Mouse (Mus musculus) MEL-GATA-1-ER (cell line): ENCODE results near the gene Sncg.
"Not testable (repeated sequence)": the region's sequence is repeated elsewhere in the genome, so short reads cannot be mapped to it uniquely, and the experiment has no call there.

Source experiments
- DNase-seq: peaks from one replicate; pipeline ENCODE4 v3.0.0-alpha.2; 2012; ENCODE audit warnings: low read depth; ENCODE audit errors: extremely low read depth

Gene Sncg

DNA sequence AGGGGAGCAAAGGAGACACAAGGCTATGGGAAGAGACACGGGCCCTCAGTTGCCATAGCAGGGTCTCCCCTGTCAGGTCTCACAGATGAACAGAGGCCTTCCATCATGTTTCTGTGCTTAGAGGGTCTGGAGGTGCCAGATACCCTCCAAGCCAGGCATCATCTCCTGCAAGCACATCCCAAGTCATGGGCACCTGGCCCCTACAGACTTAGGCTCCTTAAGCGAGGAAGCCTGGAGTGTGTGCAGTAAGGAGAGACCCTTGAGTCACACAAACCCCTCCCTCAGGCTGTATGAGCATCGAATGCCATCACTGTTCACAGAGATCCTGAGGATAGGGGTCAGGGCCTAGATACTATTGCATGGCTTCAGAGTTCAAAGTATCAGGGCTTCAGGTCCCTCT lies 3.7 kb downstream of the Sncg start:
- DNase-seq = no peak

GRCm38 (mm10) chr14:34370203-34370602 lies 4.4 kb downstream of the Sncg start:
- DNase-seq = no peak

GRCm38 (mm10) chr14:34365147-34365507 lies 9.5 kb downstream of the Sncg start:
- no peak for DNase-seq

- DNase-seq = not testable (repeated sequence)
Observed at GRCm38 (mm10) chr14:34364254-34365146, 10.1 kb downstream of the Sncg start.

GRCm38 (mm10) chr14:34363490-34364253 lies 10.9 kb downstream of the Sncg start:
- peak; percentile 45 for DNase-seq

DNA sequence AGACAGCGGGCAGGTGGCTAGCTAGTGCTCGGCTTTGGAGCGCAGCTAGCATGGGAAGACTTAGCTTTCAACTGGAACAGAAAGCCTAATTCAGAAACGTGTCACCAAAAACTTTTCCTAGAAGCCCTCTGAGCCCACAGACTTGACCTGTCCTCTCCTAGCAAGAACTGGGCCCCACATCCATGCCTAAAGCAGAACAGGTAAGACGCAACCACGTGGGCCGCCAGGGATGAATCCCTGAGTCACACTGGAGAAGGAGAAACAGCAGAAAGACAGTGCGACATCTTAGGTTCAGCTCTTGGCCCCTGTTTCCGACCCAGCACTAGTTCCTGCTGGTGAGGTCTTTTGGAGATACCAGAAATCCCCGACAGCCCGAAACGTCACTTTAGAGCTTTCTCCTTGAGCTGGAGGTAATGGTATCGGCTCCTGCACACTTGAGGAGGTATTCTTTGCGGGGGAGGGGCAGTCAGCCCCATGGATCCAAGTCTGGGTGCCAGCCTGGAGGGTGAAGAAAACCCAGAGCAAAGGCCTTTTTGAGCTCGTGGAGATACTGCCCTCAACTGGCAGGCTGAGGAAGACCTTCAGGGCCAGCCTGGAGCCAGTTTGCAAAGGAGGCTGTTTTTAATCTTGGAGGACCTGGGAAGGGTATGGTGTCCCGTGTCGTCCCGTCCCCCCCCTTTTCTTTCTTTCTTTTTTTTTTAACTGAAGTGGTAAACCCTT lies 11.7 kb downstream of the Sncg start:
- DNase-seq = peak; percentile 66

DNA sequence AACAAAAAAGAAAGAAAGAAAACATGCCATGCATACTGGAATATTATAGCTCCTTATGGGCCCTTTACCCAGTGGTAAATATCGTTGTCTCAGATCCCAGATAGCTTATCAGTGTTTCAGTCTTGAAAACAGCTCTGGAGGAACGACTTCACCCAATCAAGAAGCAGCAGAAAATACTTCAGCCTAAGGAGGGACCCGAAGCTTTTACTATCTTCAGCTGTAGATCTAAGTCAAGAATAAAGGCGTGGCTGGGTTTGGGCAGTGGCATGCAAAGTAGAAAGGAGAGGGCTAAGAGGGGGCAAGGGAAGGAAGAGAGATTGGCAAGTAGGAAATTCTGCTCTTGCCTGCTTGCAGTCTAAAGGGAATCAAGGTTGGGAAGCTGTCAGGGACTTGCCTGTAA lies 12.5 kb downstream of the Sncg start:
- peak; percentile 23 for DNase-seq

- DNase-seq = no peak
Observed at GRCm38 (mm10) chr14:34360251-34360650, 14.3 kb downstream of the Sncg start.

- DNase-seq = no peak
Observed at GRCm38 (mm10) chr14:34359676-34360244, 14.8 kb downstream of the Sncg start.

GRCm38 (mm10) chr14:34357671-34358455 lies 16.7 kb downstream of the Sncg start:
- DNase-seq = no peak

GRCm38 (mm10) chr14:34355301-34355700 lies 19.3 kb downstream of the Sncg start, which contains the start of gene Fam25c:
TSS of gene Fam25c (minus strand) at chr14:34355433.
- DNase-seq = no peak

- DNase-seq = no peak
Observed at GRCm38 (mm10) chr14:34354456-34354855, 20.1 kb downstream of the Sncg start.

- no peak for DNase-seq
Observed at GRCm38 (mm10) chr14:34353326-34353725, 21.3 kb downstream of the Sncg start.

GRCm38 (mm10) chr14:34352523-34352922 lies 22.1 kb downstream of the Sncg start:
- no peak for DNase-seq

DNA sequence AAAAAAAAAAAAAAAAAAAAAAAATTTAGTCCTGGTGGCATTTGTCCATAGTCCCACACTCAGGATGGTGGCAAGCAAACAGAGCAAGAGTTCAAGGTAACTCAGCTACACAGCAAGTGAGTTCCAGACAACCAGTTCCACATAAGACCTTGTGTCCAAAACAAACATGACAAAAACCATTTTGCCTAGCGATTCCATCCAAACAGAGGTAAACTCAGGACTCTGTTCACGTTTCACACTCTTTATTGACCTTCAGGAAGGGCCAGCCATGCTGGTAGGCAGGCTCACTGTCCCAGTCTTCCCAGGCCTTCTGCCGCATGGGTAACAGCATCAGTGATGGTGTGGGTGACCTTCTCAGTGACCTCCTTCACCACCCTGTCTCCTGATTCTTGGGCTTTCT lies 22.9 kb downstream of the Sncg start:
- no peak for DNase-seq

- no peak for DNase-seq
Observed at GRCm38 (mm10) chr14:34349007-34349406, 25.6 kb downstream of the Sncg start.

DNA sequence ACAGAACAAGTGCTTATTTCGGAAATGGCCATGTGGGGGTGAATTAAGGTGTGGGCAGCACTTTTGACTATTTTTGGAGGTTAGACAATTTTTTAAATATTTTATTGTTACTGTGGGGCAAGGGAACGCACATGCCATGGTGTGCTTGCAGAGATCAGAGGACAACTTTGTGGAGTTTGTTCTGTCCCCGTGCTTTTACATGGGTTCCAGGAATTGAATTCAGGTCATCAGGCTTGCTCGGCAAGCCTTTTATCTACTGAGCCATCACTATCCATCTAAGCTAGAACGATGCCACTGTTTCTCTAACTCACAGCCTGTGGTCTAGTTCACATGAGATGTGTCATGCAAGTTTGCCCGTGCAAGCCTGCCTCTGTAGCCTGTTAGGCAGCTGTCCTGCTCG lies 26.3 kb downstream of the Sncg start:
- no peak for DNase-seq

- DNase-seq = no peak
Observed at GRCm38 (mm10) chr14:34347084-34347483, 27.5 kb downstream of the Sncg start.

GRCm38 (mm10) chr14:34345771-34346566 lies 28.6 kb downstream of the Sncg start:
- DNase-seq = no peak

DNA sequence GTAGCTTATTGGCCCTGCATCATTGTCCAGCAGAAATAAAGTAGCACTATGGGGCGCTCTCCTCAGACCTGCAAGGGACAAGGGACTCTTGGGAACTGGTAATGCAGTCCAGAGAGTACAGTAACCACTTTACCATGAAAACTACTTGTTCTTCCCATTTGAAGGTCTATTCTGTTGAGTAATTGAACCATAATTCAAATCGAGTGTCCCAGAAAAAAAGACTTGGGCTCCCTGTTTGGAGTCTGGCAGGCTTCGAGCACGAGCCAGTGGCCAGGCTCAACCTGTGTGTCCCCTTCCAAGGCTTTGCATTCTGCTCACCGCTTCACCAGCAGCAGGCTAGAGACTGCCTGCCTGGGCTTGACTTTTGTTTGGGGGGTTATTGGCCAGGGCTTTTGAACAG lies 30.2 kb downstream of the Sncg start:
- no peak for DNase-seq
